Mouse (Mus musculus) heart, adult 9 months (tissue): Measurements from ENCODE around the gene Mbtd1.

Source experiments
- DNase-seq, 2 experiments: peaks; one replicate each; pipeline ENCODE4 v3.0.0; 2022; ENCODE audit warnings: low spot score in 2 of 2

The Mbtd1 gene

GRCm38 (mm10) chr11:93948887-93949567 is 63.4 kb downstream of the Mbtd1 start:
- DNase-seq = no peak

DNA sequence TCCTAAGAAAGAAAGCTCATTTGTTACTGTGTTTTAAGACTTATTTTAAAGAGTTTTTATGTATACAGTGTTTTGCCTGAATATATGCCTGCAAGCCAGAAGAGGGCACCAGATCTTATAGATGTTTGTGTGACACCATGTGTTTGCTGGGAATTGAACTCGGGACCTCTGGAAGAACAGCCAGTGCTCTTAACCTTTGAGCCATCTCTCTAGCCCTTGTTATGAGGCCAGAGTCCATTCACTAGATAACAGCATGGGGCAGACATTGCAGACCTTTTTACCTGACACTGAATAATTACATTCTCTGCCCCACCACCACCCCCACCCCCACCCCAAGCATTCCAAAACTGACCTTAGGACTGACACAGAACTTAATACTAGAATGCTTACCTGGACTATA is 64.4 kb downstream of the Mbtd1 start:
- DNase-seq = no peak

DNA sequence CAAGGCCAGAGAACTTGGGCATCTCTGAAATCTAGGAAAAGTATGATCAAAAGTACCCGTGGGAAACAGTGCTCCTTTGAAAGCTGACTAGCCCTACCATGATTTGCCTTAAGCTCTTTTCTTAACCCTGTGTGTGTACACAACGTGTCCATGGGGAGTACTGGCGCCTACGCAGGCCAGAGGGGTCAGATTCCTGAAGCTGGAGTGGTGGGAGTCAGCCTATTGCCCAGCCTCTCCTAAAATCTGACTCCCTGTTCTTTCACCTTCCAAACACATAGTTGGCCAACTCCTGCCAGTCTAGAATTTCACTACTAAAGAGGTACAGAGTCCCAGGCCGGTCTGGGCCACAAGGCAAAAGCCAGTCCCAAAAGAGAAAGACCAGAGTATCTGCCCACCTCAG is 66.7 kb downstream of the Mbtd1 start:
- no peak for DNase-seq

- no peak for DNase-seq
These were observed 69.1 kb downstream of the Mbtd1 start for GRCm38 (mm10) chr11:93954738-93955255.

- DNase-seq = peak; percentile 94
These were observed 69.9 kb downstream of the Mbtd1 start for GRCm38 (mm10) chr11:93955256-93956150.

GRCm38 (mm10) chr11:93956159-93956558 is 70.5 kb downstream of the Mbtd1 start, which contains the start of gene Nme2:
TSS of gene Nme2 (minus strand) at chr11:93956259.
- no peak for DNase-seq

DNA sequence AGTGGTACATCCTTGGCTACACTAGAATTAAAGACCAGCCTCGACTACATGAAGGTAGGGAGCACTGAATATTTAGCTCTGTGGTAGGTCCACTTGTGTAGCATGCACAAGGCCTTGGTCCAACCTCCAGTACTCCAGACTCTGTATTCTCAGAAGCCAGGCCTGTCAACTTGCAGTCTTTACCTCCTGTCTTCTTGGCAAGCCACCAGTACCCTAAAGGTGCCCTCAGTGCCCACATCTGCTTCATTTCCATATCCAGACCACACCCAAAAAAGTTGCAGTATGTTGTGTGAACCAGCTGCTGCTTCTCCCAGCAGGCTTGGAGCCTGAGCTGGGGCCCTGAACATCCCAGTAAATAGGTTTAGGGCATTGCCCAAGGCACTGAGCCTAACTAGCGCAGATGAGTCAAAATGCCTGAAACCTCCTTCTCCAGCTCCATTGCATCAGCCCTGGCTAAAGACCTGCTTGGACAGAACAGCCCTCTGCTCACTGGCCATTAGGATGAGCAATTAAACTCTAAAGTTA is 71.4 kb downstream of the Mbtd1 start:
- no peak for DNase-seq

- no peak for DNase-seq
These were observed 72.1 kb downstream of the Mbtd1 start for GRCm38 (mm10) chr11:93957746-93958145.

DNA sequence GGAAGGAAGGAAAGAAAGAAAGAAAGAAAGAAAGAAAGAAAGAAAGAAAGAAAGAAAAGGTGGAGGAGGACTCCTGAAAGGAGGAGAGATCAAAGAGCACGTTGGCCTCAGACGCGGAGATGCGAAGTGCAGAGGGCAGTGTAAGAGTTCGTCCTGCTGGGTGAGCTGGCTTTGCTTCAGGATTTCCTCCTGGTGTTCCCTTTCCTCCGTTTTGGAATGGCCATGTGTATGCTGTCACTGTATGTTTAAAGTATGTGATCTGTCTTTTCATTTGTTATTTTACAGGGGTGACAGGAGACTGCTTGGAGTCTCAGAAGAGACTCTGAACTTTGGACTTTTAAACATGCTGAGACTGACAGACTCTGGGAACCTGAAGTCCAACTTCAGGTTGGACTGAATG is 75.8 kb downstream of the Mbtd1 start:
- DNase-seq = no peak

GRCm38 (mm10) chr11:93963013-93963412 is 77.4 kb downstream of the Mbtd1 start:
- DNase-seq = no peak

GRCm38 (mm10) chr11:93965391-93965790 is 79.7 kb downstream of the Mbtd1 start:
- no peak for DNase-seq

- no peak for DNase-seq
These were observed 81.7 kb downstream of the Mbtd1 start for GRCm38 (mm10) chr11:93967381-93967780.

DNA sequence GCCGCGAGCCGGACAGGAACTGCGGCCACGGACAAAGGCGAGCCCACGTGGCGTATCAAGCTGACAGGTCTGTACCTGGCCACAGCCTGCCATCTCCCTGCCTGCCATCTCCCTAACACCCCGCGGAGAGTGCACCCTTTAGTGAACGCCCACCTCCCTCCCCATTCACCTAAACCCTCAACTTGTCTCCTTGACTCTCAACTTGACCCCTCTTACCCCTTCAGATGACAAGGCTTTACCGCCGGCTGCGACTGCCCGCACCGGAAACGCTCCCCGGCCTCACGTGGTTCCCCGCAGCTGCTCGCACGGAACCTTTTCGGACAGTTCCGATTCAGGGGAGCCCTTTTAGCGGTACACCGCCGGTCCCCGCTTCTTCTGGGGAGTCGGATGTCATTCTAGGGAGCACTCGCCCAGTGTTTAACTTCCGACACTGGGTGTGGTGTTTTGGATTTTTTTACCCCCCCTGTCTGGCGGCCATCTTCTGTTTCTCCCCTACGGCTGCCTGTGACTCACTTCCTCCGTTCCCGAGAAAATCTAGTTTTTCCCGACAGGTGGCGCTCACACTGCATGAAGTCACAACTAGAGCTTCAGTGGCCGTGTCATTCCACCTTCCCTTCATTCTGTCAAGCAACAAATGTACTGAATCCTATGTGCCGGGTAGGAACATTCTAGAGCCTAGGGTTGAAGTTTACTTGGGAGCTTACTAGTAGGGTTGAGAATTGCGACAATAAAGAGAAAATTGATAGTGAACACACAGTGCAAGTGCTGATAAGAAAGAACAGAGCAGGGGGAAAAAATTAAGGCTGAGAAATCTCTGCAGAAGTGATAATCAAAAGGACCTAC is 82.6 kb downstream of the Mbtd1 start, which contains the start of the genes Gm20390 and Nme1:
Gm20390 (minus strand) TSS at position 289 of the 843 bp plus-strand sequence.
Nme1 (minus strand) TSS at position 517 of the 843 bp plus-strand sequence.
- peak; percentile 96 to 98 for DNase-seq

DNA sequence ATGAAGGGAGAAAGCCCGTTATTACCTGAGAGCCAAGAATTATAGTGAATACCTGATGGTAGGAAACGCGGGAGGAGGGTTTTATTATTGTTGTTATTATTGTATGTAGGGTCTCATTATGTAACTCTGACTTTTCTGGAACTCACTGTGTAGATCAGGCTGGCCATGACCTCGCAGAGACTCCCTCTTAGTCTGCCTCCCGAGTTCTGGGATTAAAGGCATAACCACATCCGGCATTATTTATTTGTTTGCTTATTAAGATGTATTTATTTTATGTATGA is 83.1 kb downstream of the Mbtd1 start:
- no peak for DNase-seq

GRCm38 (mm10) chr11:93969171-93969570 is 83.5 kb downstream of the Mbtd1 start:
- DNase-seq = no peak

GRCm38 (mm10) chr11:93969799-93970198 is 84.1 kb downstream of the Mbtd1 start:
- DNase-seq = no peak

DNA sequence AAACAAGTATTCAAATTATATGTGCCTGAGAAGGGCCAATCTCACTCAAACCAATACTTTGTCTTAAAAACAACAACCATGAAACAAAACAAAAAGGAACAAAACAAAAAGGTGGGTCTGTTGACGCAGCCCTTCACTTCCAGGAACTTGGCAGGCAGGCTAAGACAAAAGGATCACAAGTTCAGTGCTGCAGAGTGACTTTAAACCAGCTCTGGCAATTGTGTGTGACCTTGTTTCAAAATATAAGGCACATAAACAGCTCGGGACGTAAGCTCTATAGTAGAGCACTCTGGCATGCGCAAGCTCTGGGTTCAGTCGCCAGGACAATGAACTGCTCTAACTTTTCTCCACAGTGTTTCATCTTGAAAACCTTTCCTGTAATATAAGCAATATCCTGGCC is 87.3 kb downstream of the Mbtd1 start:
- DNase-seq = no peak

DNA sequence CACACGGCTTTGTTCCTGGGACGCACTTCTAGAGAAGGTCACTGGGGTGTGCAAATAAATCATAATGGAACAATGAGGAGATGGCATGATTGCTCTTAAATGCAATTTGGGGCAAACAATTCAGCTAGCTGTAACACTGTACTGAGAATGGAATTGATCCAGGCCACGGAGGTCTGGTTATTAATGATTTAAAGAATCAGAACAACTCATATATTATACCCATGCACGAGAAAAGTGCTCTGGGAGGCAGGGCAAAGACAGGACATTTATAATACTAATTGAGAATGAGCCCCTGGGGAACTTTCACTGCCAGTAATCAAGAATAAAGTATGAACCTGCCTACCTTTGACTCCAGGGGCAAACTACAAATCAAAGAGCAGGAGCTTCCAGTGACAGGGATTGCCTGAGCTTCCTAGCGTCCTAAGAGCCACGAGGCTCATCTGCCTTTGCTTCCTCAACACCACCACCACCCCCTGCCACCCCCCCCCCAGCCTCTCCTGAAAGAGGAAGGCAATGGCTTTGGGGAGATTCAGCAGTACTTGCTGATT is 93.9 kb downstream of the Mbtd1 start:
- no peak for DNase-seq

- DNase-seq = no peak
These were observed 99.0 kb downstream of the Mbtd1 start for GRCm38 (mm10) chr11:93984619-93985018.

- DNase-seq = no peak
These were observed 99.6 kb downstream of the Mbtd1 start for GRCm38 (mm10) chr11:93985265-93985664.

GRCm38 (mm10) chr11:93986298-93986697 is 100.6 kb downstream of the Mbtd1 start:
- DNase-seq = no peak
